Mouse (Mus musculus) urinary bladder, postnatal 25 days (tissue): ENCODE results near the gene Sub1.

Experiments
- DNase-seq: peaks from one replicate; pipeline ENCODE4 v3.0.0; 2022; ENCODE audit warnings: low spot score

The Sub1 gene

GRCm38 (mm10) chr15:12010602-12011044, 13.8 kb upstream of the Sub1 start:
- no peak for DNase-seq

DNA sequence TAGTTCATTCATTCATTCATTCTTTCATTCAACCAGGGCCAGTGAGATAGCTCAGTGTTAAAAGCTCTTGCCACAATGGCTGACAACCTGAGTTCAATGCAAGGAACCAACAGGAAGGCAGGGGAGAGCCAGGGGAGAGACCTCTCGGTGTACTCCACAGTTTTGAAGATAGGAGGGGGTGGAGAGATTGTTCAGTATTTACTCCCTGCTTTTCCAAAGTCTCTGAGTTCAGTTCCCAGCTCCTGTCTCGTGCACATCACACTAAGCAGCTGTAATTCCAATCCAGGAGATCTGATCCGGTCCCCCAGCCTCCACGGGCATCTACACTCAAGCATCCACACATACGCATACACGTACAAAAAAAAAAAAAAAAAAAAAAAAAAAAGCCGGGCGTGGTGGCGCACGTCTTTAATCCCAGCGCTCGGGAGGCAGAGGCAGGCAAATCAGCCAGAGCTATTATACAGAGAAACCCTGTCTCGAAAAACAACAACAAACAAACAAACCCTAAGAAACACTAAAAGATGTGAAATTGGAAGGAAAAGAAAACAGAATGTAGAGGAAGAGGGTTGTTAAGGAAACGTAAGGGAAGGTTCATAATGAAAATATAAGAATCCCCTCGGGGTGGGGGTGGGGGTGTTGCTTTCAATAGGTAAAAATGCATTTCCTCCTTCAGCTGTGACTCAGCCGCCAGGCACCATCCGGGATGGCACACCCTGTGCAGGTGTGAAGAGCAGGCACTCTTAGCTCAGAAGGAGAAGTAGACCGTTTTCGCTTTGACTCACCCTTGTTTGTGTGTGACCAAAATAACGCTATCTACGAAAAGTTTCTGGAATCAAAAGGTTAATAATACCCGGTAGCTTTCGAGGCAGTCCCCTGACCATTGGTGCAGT, 13.2 kb upstream of the Sub1 start:
- no peak for DNase-seq

- no peak for DNase-seq
Observed at GRCm38 (mm10) chr15:12008894-12009293, 12.1 kb upstream of the Sub1 start.

DNA sequence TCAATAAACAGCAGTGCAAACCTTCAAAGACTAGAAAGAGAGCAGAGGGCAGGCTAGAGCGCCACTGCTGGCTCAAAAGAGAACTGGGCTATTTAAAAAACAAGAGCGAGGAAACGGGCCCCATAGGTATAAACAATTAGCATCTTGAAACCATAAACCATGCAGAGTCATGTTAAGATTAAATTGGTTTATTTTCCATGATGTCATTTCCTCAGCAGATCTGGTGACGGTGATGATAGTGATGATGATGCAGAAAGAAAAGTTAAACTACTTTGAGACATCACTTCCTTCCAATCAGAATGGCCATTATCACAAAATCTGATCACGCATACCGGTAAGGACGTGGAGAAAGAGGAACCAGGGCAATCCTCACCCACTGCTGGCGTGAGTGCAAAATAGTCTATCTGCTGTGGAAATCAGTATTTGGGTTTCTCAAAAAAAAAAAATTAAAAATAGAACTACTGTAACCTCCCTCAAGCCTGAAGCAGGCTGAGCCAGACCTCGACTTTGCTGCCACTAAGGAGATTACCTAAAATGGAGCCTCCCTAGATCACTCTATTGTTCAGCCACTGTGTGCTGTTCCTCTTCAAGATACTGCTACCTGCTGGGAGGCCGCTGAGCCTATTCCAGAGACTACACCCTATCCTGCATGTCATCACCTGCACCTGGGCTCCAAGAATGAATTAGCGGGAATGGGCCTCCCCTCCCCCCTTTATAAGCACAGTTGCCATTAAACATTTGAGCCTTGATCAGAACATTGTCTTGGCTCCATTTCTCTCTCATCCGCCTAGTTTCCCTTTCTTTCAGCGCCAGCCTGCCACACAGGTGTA, 11.4 kb upstream of the Sub1 start:
- DNase-seq: no peak

GRCm38 (mm10) chr15:12007421-12007820, 10.6 kb upstream of the Sub1 start:
- no peak for DNase-seq

DNA sequence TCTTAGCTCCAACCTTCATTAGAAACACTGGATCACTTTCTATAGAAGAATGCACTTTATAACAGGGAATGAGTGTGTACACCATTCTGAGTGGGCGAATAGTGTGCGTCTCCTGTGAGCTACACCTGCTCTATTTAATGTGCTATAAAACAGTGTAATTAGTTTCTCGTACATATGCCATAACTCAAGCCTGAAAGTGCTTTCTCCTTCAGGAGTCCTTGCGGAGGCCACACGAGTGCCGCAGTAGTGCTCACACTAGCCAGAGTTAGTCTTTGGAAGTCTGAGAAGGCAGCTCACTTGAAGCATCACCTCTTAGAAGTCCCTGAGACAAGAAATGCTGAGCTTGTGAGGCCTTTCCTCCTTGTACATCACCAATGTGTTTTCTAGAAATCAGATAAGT, 9.4 kb upstream of the Sub1 start:
- DNase-seq: no peak

GRCm38 (mm10) chr15:11995815-11996201, 975 bp downstream of the Sub1 start:
- DNase-seq: peak; percentile 93

GRCm38 (mm10) chr15:11994921-11995814, 1.6 kb downstream of the Sub1 start:
- DNase-seq: peak; percentile 41

- DNase-seq: no peak
Observed at GRCm38 (mm10) chr15:11994006-11994405, 2.8 kb downstream of the Sub1 start.

DNA sequence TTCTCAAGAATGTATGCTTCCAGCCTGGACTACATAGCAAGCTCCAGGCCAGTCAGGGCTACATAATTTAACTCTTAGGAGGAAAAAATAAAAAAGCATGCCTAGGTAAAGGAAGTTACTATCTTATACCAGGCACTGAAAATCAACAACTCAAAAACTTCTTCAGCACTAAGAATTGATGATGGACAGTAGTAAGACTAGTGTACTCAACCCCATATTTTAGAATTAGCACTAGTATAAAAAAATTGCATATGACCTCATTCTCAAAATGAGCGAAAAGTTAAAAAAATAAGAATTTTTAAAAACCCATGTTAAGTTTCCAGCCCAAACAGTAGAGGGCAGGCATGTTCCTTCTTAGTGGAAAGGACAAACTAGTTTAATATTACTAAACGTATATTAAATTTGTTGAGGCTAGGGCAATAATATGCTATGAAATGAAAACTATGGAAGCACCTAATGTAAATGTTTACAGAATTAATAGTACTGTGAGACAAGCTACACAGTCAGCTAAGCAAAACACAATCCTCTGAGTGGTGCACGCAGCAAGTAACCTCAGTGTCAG, 5.2 kb downstream of the Sub1 start:
- no peak for DNase-seq

GRCm38 (mm10) chr15:11988580-11988979, 8.2 kb downstream of the Sub1 start:
- DNase-seq: no peak

DNA sequence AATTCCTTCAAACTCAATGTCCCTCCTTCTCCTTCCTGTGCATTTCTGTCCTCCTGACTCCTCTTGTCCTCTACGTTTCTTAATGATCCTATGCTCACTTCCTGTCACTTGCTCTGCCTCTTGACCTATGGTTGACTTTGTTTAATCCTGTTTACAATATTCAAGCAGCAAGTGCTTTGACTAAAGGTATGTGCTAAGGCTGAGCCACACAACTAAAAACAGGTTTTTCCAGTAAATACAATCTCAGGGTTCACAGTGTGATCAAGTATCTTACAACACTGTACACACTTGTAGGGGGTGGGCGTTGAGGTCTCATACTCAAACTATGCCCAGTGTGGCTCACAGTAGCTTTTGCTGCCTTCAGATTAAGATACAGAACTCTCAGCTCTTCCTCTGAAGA, 8.9 kb downstream of the Sub1 start:
- DNase-seq: no peak

DNA sequence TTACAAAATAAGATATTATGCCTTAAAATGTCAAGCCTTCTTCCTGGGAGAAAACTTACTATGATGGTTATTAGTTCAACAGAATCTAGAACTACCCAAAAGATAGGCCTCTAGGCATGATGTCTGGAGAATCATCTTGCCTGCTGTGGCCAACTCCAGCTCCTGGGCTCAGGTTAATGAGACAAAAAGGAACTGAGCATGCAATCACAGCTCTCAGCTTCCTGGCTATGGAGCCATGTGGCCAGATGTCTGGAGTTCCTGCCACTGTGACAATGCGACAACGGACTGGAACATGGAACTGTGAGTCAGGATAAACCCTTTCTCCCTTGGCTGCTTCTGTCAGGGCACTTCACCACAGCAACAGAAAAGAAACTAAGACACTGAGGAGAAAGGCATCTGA, 14.8 kb downstream of the Sub1 start:
- DNase-seq: no peak

DNA sequence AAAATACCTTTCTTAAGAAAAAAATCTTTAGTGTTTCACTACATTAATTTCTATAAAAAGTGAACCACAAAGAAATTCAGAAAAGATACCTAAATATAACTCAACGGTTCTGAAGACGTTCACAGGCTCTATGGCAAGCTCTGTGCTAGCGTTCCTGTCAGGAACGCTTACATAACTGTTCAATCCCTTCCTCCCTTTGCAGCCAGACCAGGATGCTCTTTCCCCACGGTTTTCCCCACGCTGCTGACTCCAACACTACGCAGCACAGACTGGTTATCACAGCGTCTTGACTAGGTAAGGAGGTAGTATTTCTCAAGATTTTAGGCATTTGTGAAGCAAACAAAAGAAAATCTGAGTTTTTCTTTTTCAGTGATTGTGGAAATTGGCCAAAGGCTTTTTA, 15.3 kb downstream of the Sub1 start:
- no peak for DNase-seq

GRCm38 (mm10) chr15:11978175-11978574, 18.6 kb downstream of the Sub1 start:
- no peak for DNase-seq

DNA sequence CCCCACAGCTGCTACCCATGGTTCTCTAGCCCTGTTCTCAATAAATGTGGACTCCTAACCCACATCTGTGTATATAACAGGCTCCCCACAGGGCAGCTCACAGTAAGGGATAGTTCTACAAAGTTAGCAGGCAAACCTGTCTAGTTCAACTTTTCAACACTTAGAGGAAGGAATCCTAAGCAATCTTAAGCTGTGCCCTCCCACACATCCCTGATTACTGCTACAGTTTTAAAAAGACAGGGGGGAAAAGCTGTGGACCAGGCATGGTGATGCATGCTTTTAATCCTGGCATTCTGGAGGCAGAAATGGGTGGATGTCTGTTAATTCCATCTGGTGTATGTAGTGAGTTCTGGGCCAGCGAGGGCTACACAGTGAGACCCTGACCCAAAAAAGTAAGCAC, 19.7 kb downstream of the Sub1 start:
- no peak for DNase-seq

GRCm38 (mm10) chr15:11975836-11976235, 20.9 kb downstream of the Sub1 start:
- peak; percentile 14 for DNase-seq

DNA sequence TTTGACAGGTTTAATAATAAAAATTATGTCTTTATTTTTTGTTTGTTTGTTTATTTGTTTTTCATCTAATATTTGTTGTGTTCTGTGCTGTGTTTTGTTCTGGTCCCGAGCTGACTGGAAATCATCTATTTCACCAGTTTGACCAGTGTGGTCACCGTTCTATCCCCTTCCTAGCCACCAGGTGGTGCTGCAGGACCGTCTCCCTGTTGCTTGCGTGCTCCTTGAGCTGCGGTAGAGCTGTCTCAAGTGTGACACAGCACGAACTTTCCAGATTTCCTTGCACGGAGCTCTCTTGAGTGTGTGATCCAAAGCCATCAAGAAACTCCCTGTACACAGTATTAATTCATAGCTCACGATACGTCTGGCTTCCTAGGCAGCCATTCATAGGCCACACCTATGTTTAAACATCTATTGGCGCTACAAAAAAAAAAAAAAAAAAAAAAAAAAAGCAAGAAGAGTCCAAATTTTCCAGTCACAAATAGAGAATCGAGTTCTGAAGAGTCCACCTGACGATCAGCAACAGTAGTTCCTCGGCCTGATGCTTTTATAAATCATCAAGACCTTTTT, 24.8 kb downstream of the Sub1 start:
- DNase-seq: peak; percentile 91

GRCm38 (mm10) chr15:11970621-11971020, 26.2 kb downstream of the Sub1 start:
- no peak for DNase-seq

GRCm38 (mm10) chr15:11968851-11969250, 27.9 kb downstream of the Sub1 start:
- no peak for DNase-seq

DNA sequence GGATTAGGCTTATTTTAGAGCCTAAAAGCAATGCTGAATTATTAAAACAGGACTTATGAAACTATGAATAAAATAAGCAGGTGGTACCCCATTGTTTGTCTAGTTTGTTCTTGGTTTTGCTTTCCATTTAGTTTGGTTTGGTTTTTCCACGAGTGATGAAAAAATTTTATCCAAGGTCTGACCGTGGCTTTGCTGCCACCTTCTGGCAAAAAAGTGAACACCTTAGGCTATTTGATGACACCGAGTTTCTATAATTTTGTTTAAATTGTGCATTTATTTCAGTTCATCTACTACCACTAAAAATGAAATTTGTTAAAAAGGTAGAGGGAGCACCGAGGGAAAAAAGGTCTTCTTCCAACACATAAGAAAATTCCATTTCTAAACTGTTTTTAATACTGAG, 30.4 kb downstream of the Sub1 start:
- peak; percentile 48 for DNase-seq
